Mouse (Mus musculus): ENCODE measurements around the gene Foxj3. TPM values are rescaled to one million over a fixed set of nuclear protein-coding genes. Genes with fewer than 3 reads are reported as not detected.

Gene Foxj3
- total RNA-seq, 2 experiments from 2014 or later = 81.4 to 83.1 TPM

DNA sequence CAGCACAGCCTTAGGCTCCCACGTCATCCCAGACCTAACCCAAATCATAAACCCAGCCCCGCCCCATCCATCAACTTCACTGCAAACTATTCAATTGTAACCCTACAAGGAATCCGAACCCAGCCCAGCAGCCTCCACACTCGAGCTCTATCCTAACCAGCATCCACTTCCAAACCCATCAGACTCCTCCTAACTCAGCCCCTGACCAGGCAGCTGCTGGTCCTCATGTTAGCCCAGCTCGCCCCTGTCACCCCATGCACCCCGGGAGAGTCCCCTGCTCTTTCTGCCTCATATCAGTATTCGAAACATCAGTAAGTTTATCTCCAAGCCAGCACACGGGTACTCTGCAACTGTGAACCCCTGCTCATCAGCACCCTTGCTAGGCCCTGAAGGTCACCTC lies 98.9 kb downstream of the Foxj3 start:
- DNase-seq (ENCODE audit: low spot score in 2 of 2) = no peak

DNA sequence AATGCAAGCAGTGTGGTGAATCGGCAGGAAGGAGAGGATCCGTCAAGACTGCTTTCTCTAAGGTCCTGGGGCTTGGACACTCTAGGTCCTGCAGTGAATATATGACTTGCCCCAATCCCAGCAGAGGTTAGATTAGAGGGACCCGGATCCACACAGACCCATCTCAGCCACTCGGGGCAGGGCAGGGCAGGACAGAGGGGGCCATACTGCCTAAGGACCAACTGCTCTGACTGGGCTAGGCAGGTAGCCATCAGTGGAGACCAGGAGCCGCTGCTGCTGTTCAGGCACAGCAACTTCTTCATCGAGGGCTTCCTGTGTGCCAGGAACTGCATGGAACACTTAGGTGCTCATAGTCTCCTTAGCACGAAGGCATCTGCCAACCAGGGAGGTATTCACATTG lies 99.9 kb downstream of the Foxj3 start:
- DNase-seq (ENCODE audit: low spot score in 2 of 2) = no peak

DNA sequence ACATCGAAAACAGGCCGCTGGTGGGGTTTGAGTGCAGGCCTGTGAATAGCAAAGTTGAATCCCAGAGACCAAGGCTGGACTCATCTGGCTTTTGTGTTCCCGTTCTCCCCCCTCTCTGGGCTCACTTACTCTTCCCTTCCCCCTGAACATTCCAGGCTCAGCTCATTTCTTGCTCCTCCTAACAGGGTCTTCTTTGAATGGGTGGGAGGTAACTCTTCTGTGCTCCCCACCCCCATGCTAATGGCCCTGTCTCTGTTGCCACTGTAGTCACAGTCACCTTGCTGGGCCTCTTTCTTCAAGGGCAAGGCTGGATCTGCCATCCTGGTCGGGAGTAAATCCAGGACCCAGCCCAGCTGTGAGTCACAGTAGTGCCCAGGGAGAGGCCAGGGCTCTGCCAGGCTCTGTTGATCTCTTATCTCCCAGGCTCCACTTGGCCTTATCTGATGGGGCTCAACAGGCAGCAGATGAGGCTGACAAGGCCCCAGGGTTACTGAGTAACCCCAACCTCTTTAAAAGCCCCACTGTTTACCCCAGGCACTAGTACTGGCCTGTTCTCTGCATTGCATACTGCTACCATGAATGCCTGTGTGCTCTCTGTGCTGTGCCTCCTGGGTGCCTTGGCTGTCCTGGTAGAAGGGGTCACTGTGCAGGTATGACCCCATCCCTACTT lies 100.5 kb downstream of the Foxj3 start, which contains the start of gene Guca2a:
Gene Guca2a, plus strand, starts transcription at position 529 of the 670 bp plus-strand sequence.
- no peak for DNase-seq (ENCODE audit: low spot score in 2 of 2)

DNA sequence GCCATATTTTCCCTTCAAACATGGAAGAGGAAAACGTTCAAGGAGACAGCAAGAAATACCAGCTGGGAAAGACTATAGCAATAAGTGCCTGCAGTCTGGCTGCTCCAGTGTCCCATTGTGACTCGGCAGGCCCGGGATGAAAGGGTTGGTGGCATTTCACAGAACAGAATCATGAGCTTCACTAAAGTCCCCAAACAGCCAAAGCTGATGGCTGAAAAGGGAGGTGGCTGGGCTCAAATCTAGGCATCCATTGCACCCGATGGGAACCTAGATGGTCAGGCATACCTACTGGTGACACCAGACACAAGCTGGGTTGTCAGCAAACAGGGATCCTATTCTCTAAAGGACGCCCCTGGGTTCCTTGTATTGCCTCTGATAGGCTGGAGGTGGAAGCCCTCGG lies 101.1 kb downstream of the Foxj3 start:
- DNase-seq (ENCODE audit: low spot score in 2 of 2) = no peak

DNA sequence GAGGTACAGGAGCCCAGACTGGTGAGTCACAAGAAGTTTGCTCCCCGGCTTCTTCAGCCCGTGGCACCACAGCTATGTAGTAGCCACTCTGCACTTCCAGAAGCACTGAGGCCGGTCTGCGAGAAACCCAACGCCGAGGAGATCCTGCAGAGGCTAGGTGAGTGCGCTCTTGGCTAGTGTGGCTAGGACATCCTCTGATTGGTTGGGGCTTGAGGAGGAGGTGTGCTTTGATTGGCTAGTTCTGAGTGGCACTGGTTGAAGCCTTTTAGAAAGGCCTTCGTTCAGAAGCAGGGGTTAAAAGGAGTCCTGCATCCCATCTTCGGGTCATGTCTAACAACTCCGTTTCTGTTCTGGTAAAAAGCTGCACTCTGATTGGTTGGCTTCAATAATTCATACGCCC lies 101.9 kb downstream of the Foxj3 start:
- DNase-seq (ENCODE audit: low spot score in 2 of 2) = no peak

DNA sequence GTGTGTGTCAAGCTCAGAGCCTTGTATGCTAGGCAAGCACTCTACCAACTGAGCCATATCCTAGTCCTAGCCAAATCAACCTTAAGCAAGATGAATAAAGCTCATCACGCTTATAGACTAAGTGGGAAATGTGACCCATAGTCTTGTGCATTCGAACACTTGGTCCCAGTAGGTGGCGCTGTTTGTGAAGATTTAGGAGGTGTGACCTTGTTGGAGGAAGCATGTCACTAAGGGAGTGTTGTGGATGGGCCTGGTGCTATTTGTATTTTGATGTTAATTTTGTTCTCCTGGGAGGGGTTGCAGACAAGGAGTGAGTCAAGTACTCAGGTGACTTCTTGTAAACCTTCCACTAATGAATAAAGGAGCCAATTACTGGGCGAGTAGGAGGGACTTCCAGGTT lies 105.9 kb downstream of the Foxj3 start:
- DNase-seq (ENCODE audit: low spot score in 2 of 2) = no peak

DNA sequence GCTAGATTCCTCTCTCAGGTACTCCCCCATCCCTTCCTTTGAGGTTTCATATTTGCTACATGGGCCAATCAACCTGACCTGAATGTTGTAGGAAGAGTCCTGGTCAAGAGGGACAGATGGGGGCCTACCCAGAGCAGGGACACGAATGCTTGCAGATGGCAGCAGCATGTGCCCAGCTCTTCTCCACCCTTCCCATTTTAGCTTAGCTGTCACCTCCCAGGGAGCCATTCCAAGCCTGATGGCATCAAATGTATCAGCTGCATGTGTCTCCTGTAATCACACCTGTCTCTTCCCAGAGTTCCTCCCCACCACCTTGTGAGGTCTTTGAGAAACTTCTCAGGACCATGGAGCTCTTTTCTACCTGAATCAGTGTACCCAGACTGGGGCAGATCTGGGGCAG lies 120.2 kb downstream of the Foxj3 start:
- no peak for DNase-seq (ENCODE audit: low spot score in 2 of 2)

DNA sequence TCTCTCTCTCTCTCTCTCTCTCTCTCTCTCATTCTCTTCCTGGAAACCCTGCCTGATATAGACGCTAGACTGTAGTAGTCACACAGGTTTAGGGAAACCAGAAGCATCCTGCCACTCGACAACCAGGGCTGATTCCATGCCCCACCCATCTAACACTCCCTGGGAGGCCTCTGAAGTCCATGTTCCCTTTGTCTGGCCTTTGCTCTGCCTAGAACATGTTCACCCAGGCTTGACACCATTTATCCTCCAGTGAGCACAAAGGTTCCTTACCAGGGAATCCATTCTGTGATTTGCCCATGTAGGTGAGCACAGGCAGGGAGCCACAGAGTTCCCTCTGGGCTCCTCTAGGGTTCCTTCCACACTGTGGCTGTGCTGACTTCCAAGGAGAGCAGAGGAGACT lies 121.4 kb downstream of the Foxj3 start:
- no peak for DNase-seq (ENCODE audit: low spot score in 2 of 2)

DNA sequence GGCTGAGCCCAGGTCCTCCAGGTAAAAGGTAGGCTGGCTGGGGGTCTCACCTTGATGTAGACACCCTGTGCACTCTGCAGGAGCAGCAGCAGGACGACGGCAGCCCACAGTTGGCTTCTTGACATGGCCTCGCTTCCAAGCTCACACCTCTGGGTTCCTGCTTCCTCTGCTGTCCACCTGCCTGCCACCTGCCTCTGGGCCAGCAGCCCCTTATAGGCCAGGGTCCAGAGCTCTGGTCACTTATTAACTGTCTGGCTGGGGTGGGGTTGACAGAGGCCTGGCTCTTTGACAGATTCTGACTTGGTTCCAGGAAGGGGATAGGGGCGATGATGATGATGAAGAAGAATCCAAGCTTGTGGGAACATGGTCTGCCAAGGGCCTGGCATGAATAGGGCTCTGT lies 121.9 kb downstream of the Foxj3 start, which contains the start of gene Guca2b:
Gene Guca2b, minus strand, starts transcription at position 224 of the 400 bp plus-strand sequence.
- no peak for DNase-seq (ENCODE audit: low spot score in 2 of 2)

DNA sequence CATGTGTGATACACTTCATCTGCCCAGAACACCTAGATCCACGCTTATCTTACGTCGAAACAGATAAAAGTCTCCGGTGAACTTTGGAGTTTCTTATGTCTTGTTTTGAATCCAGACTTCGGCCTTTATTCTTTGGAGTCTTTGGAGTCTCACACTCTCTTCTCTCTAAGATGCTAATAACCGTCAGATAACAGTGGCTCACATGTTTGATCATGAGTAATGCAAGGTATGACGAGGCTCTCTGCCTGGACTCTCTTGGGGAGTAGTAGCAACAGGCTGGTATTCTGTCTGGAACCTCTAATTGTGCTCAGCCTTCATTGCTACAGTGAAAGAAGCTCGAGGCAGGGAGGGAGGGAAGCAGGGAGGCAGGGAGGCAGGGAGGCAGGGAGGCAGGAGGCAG lies 123.2 kb downstream of the Foxj3 start:
- DNase-seq (ENCODE audit: low spot score in 2 of 2) = no peak

DNA sequence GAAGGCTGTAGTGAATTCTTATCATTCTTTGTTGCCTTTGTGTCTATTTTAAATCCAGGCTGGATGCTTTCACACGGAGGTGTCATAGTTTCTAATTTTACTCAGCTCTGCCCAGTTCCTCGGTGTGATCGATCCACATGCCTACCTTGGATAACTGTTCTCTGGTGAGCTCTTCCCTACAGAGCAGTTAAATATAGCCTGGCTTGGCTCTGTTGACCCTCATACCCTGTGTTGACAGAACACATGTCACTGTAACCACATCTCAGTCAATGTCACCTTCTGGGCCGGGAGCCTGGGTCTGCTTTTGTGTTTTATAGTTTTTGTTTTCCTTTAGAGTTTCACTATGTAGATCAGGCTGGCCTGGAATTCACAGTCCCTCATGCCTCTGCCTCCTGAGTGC lies 125.3 kb downstream of the Foxj3 start:
- no peak for DNase-seq (ENCODE audit: low spot score in 2 of 2)

DNA sequence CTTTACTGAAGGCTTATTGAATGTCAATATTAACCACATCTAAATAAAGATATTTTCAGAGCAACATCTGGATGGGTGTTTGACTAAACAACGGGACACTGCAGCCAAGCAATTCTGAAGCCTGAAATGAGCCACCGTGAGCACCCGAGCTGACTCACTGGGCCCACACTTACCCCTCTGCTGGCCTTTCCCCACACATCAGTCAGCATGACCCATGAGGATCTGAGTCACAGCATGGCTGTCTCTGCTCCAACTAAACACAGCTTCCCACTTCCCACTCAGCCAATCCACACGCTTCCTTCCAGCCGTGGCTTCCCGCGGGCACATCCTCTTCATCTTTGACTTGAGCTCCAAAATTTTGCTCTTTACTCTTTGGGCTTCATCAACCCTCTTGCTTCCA lies 126.2 kb downstream of the Foxj3 start:
- no peak for DNase-seq (ENCODE audit: low spot score in 2 of 2)

DNA sequence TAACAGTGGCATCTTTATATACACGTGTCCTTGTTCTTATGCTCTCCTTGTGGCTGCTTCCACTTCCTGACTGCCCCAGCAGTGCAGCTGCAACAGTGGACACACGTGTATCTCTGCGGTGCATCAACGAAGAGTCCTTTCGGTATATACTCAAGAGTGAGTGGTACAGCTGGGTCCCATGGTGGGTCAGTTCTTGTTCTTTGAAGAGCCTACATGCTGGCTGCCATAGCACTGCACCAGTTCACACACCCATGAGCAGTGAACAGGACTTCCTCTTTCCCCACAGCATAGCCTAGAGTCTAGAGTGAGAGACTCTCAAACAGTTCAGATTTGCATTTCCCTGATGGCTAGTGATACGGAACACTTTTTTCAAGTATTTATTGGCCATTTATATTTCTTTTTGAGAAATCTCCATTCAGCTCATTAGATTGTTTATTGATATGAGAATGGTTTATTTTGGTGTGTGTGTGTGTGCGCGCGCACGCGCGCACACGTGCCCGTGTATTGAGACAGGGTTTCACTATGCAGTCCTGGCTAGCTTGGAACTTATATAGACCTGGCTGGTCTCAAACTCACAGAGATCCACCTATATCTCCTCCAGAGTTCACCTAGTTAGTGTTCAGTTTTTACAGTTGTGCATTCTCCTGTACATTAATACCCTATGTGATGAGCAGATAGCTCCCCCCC lies 126.7 kb downstream of the Foxj3 start:
- no peak for DNase-seq (ENCODE audit: low spot score in 2 of 2)

DNA sequence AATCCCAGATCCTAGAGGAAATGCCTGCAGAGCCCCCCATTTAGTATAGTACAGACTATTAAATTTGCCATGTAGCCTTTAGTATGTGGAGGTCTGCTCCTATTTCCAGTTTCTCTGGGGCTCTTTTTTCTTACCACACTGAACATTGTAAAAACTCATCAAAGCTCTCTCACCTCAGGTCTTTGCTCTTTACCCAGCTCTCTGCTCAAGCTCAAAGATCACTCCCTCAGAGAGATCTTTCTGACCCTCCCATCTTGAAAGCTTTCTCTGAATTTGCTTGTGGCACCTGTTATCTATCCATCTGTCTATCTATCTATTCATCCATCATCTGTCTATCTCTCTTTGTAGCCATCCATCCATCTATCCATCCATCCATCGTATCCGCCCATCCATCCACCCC lies 128.4 kb downstream of the Foxj3 start:
- no peak for DNase-seq (ENCODE audit: low spot score in 2 of 2)

DNA sequence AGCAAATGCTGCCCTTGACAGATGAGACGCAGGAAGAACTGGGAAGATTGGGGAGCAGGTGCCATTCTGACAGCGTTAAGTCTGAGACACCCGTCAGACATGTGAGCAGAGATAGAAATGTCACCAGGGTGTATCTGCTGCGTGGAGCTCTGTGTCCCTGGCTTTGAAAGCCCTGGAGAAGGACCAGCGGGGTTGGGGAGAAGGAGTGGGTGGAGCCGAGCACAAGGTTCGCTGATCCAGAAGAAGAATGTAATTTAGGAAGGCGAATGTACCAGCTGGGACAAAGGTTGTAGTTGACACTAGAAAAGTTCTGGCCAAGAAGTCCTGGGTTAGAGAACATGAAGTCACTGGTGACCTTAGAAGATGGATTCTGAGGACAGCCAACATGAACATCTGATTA lies 129.3 kb downstream of the Foxj3 start:
- DNase-seq (ENCODE audit: low spot score in 2 of 2) = peak in 1 of 2 experiments; percentile 15

DNA sequence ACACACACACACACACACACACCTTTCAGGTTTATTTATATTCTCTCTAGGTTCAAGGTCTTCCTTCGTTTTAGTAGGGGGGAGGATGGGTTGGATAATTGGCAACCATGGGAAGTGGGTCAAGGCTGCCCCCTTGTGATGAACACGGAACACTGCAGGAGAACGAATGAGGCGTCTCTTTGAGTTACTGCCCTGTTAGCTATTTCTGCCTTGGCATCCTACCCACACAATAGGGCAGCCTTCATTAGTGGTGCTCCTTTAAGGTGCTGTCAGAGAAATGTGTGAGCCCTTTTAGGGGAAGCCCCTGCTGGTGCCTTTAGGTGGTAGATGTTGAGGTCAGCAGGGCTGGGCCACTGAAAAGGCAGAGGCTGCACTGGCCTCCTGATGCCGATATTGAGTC lies 130.7 kb downstream of the Foxj3 start:
- peak in 1 of 2 experiments; percentile 48 for DNase-seq (ENCODE audit: low spot score in 2 of 2)

DNA sequence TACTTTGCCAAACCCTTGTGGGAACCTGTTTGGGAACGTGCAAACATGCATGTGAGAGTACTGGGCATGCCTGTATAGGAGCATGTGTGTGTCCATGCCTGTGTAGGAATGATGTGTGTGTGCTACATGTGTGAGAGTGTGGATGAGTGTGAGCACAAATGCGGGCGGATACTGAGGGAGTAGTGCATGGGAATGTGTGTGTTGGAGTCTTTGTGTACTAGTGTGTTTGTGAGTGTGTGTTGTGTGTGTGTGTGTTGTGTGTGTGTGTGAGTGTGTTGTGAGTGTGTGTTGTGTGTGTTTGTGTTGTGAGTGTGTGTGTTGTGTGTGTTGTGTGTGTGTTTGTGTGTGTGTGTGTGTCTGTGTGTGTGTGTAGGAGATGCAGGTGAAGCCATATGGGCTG lies 131.4 kb downstream of the Foxj3 start:
- DNase-seq (ENCODE audit: low spot score in 2 of 2) = no peak

DNA sequence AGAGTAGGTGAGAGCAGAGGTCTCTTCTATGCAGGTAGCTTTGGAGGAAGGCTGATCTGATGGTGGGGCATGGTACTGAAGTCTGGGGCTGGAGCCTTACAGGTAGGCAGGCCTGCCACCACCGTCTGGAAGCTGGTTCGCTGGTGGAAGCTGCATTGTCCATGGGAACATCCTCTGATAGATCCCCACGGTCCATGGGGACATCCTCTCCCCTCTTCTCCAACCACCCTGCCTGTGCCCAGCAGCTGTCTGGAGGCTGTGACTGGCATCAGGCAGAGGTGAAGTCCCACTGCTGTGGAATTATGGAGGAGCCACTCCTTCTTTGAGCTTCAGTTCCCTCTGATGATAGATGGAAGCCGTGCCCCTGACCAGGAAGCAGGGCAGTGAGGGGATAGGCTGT lies 131.8 kb downstream of the Foxj3 start:
- DNase-seq (ENCODE audit: low spot score in 2 of 2) = no peak

DNA sequence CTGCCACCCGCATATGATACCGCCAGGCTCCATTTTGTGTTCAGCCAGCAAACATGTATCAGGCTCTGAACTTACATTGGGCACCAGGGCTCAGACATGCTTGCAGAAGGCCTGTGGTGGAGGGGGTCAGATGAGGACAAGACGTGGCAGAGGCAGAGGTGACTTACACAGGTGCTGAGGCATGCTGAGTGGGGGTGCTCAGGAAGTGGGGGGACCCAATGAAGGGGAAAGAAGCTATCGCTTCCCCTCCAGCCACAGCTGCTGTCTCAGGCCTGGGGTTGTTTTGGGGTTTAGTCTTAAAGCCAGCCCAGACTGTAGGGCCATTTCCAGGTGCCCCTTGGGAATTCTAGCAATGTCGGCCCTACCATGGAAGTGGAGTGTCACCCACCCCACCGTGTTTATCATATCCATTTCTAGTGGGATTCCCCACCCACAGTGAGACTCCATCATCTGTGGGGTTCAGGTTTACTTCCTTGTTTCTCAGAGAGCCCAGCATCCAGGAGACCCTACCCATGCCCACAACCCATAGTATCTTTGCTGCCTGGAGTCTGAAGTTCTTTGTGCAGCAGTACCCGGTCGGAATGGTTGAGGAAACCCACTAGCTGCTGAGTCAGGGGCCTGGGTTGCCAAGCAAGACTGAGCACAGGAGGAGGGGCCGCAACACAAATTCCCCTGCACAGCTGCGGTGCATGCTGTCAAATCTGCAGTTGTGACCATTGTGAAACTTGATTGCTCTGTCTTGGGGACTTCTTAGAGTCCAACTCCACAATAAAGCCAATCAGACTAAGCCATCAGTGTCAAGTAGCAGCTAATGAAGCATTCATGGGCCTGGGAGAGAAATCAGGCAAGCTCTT lies 132.8 kb downstream of the Foxj3 start:
- DNase-seq (ENCODE audit: low spot score in 2 of 2) = peak in 1 of 2 experiments; percentile 26

DNA sequence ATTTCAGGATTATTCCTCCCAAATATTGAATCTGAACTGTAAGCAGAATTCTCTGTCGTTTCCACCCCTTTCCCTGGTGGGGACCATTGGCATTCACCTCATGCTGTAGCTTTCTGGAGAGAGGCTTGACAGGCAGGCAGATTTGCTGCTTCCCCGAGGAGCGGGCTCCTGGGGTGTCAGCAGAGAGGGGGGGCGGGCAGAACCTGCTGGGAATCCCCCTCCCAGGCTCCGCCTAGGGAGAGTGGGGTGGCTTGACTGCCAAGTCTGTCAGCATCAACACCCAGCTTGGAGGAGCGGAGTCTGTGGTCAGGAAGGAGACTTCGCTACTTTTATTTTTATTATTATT lies 133.4 kb downstream of the Foxj3 start:
- DNase-seq (ENCODE audit: low spot score in 2 of 2) = no peak

DNA sequence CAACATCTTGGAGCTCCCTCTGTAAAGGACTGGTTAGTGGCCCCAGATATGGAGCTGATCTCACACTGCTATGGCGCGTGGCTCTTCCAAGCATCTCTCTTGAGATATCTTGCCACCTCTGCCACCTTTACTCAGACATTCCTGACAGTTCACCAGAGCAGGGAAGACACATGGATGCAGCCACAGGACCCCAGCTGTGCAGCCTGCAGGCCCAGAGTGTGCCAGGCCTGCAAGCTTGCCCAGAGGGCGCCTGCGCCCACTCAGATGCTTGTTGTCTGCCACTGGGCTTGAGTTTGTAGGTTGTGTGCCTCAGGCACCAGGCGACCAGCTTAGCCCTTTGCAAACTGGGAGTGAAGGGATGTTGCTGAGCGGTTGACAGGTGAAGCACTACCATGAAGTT lies 133.9 kb downstream of the Foxj3 start:
- DNase-seq (ENCODE audit: low spot score in 2 of 2) = no peak

DNA sequence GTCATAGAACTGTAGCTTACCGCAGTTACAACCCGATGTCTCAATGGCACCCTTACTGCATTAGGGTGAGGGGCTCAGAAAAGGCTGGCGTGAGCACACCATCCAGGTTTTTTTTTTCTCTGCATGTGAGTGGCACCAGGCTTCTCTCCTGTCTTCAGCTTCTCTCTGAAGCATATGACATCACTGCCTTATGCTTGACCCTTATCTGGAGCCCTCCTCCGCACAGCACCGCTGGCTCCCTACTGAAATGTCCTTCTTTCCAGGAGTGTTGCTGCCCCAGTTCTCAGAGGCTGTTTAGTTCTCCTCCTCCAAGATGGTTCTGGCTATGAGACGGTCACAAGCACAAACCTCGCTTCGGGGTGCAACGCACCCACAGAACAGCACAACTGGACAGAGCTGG lies 134.4 kb downstream of the Foxj3 start:
- DNase-seq (ENCODE audit: low spot score in 2 of 2) = no peak
